Mouse (Mus musculus): ENCODE data around the gene Sec14l2. TPM values are rescaled to one million over a fixed set of nuclear protein-coding genes. Genes with fewer than 3 reads are reported as not detected.
"Not testable (repeated sequence)": the region's sequence is repeated elsewhere in the genome, so short reads cannot be mapped to it uniquely, and the experiment has no call there.

The Sec14l2 gene
- total and polyA plus RNA-seq, 2 experiments from 2014 or later, result 3.4 to 4.4 TPM

DNA sequence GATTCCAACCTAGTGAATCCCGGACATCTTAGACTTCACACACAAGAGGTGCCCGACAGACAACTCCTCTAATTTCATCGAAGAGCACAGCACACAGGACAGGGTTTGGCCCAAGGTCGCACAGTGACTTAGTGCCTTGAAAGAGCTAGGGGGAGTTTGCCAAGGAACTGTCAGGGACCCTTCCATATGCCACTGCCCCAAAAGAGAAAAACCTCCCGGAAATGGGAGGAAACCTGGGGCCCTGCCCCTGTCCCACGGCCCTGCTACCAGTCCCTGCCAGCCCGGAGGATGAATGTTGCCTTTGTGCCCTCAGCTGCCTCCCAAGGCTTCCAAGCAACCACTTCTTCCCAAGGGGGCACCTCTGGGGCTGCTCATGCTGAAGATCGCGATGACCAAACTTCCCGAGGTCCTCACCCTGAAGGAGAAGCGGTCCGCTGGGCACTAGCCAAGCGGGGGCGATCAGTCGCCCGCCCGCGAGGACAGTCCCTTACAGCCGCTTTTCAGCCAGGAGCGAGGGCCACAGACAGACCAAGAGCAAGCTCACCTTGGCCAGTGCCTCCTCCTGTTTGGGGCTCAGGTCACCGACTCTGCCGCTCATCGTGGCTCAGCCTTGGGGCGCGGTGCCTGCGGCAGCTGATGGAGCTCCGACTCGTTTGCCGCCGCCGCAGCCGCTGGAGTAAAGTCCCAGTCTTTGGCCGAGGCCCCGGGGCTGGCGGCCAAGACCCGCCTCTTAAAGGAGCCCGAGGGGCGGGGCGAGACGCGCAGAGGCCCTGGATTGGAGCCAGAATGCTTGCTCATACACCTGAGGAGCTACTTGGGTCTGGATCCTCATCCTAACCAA is 4.9 kb downstream of the Sec14l2 start:
- no peaks in the 10 kb centered on the region; the same call in 1 of the 2 replicates for H3K36me3 ChIP-seq (ENCODE audit: insufficient read depth)
- H3K27me3 ChIP-seq (ENCODE audit: insufficient read depth, low read length), result no peaks in the 10 kb centered on the region; the same call in 1 of the 2 replicates
- ATAC-seq, result peak; percentile 78
- peak overlapping the region; percentile 73 for H3K9ac ChIP-seq
- H3K27ac ChIP-seq (ENCODE audit: low read depth, low read length), result no peak overlapping the region
- WGBS, result 3% methylated on average over 41 of the region's 41 CpGs
- peak; percentile 77 for DNase-seq
- H3K4me2 ChIP-seq (ENCODE audit: low read depth), result peak overlapping the region; percentile 97
- H3K4me3 ChIP-seq (ENCODE audit: low read depth, low read length), result peak overlapping the region; percentile 54
- H3K4me1 ChIP-seq (ENCODE audit: insufficient read depth), result peaks cover 17% of the 10 kb centered on the region
- no peaks in the 10 kb centered on the region for H3K9me3 ChIP-seq (ENCODE audit: low read length)
- TF ChIP-seq CTCF (IDR thresholded peaks at IDR 0.05; ENCODE audit: low read depth), result no peak

DNA sequence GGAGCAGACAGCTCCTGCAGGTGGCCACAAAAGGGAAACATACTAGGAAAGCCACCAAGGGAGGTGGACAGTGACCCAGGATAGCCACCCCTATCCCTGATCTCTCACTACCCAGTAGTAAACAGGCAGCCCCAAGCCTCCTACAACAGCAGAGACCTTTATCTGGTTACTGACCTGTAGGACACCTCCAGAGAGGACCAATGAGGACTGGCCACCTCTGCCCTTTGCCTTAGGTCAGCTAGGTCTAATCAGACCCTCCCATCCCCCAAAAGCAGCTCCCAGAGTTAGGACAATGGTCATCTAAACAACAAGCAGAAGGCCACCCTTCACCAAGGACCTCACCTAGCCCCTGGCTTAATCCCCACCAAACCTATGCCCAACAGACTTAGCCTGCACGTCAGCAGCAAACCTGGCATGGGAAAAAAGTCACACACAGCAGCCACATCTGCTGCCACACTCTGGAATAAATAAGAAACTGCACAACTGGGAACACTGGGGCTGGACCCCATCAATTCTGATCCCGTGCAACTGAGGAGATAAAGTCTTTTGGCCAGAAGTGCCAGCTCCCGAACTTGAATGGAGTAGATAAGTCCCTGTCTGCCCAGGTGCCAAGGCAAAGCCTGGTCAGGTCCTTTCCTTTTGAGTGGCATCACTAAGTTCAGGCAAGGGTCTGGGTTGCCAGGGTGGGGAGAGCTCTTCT is 5.7 kb downstream of the Sec14l2 start:
- H3K36me3 ChIP-seq (ENCODE audit: insufficient read depth), result no peaks in the 10 kb centered on the region; the same call in 1 of the 2 replicates
- no peaks in the 10 kb centered on the region; the same call in 1 of the 2 replicates for H3K27me3 ChIP-seq (ENCODE audit: insufficient read depth, low read length)
- H3K4me2 ChIP-seq (ENCODE audit: low read depth), result peak overlapping the region; percentile 97
- 28% methylated on average over 3 of the region's 3 CpGs for WGBS
- no peaks in the 10 kb centered on the region for H3K9me3 ChIP-seq (ENCODE audit: low read length)
- H3K4me1 ChIP-seq (ENCODE audit: insufficient read depth), result peaks cover 17% of the 10 kb centered on the region
- TF ChIP-seq CTCF (IDR thresholded peaks at IDR 0.05; ENCODE audit: low read depth), result no peak; the same call in 1 of the 2 replicates
- ATAC-seq (peak; percentile 37; the same call in 1 of the 2 replicates), DNase-seq (peak; percentile 18)
- no peak overlapping the region for H3K27ac ChIP-seq (ENCODE audit: low read depth, low read length)
- H3K9ac ChIP-seq, result peak overlapping the region; percentile 73
- peak overlapping the region; percentile 54 for H3K4me3 ChIP-seq (ENCODE audit: low read depth, low read length)

DNA sequence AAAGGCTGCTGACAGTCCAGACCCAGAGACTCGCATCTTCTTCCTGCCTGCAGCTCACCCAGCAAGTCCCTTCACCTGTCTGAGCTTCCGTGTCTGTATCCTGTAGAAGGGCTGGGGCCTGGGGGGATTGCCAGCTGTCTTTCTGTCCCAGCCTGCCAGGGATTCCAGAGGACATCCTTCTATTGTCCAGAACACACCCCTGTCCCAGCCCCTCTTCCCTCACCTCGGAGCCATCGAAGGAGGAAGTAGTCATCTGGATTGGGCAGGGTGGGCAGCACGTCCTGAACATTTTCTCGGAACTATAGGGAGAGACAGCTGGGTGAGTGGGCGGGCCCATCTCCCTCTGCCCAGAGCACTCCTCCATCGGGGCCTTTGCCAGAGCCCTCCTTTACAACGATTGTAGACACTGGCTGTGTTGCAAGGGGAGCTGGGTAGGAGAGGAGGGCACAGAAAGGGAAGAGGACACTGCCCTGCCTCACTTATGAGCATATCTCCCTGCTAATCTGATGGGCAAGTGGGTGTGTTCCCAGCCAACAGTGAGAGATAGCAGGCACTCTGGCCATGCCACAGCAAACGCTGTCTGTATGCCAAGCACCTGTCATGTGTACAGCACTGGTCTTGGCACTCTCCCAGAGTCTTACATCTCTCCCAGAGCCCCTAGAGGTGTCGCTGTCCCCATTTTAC is 6.6 kb downstream of the Sec14l2 start:
- Histone ChIP-seq H3K4me3 (ENCODE audit: low read depth, low read length) (no peak overlapping the region), H3K9me3 (ENCODE audit: low read length) (no peaks in the 10 kb centered on the region), H3K4me1 (ENCODE audit: insufficient read depth) (peaks cover 17% of the 10 kb centered on the region), H3K27me3 (ENCODE audit: insufficient read depth, low read length) (no peaks in the 10 kb centered on the region; the same call in 1 of the 2 replicates), H3K9ac (no peak overlapping the region), H3K27ac (ENCODE audit: low read depth, low read length) (no peak overlapping the region), H3K36me3 (ENCODE audit: insufficient read depth) (no peaks in the 10 kb centered on the region; the same call in 1 of the 2 replicates), H3K4me2 (ENCODE audit: low read depth) (no peak overlapping the region)
- ATAC-seq, result no peak
- peak; percentile 11 for DNase-seq
- 51% methylated on average over 11 of the region's 11 CpGs for WGBS
- TF ChIP-seq CTCF (IDR thresholded peaks at IDR 0.05; ENCODE audit: low read depth), result no peak

DNA sequence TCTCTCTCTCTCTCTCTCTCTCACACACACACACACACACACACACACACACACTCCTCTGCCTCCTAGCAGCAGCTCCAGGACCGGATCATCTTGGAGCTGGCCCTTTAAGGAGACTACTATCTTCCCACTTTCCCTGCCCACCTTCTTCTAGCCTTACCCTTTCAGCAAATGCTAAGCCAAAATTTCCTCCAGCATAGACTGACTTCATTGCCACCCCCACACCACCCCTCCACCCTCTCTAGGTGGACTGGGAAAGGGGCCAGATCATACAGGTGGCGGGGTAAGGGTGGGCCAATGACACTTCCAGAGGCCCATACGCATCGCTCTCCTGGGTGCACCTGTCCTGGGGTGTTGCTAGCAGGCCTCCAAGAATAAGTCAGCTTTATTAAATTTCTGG is 7.8 kb downstream of the Sec14l2 start:
- ATAC-seq (no peak), DNase-seq (no peak)
- Histone ChIP-seq H3K36me3 (ENCODE audit: insufficient read depth) (peaks cover 4% of the 10 kb centered on the region; the same call in 1 of the 2 replicates), H3K27me3 (ENCODE audit: insufficient read depth, low read length) (no peaks in the 10 kb centered on the region; the same call in 1 of the 2 replicates), H3K4me3 (ENCODE audit: low read depth, low read length) (no peak overlapping the region), H3K4me2 (ENCODE audit: low read depth) (no peak overlapping the region), H3K9ac (no peak overlapping the region), H3K9me3 (ENCODE audit: low read length) (no peaks in the 10 kb centered on the region), H3K4me1 (ENCODE audit: insufficient read depth) (peaks cover 17% of the 10 kb centered on the region), H3K27ac (ENCODE audit: low read depth, low read length) (no peak overlapping the region)
- WGBS, result 91% methylated on average over 4 of the region's 4 CpGs
- no peak for TF ChIP-seq CTCF (IDR thresholded peaks at IDR 0.05; ENCODE audit: low read depth)

DNA sequence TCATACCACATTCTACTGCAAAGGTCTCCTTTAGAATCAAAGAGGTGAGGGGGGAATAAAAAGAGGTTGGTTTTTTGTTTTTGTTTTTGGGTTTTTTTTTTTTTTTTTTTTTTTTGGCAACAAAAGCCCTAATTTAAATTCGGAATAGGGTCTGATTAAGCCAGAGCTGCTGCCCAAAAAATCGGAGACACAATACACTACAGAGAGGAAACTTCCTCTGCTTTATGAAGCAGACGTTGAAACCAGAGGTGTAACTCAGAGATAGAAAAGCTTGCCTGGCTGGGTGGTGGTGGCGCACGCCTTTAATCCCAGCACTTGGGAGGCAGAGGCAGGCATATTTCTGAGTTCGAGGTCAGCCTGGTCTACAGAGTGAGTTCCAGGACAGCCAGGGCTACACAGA is 8.7 kb downstream of the Sec14l2 start:
- H3K9me3 ChIP-seq (ENCODE audit: low read length); H3K4me2 ChIP-seq (ENCODE audit: low read depth); H3K9ac ChIP-seq; DNase-seq; H3K27ac ChIP-seq (ENCODE audit: low read depth, low read length); ATAC-seq; H3K36me3 ChIP-seq (ENCODE audit: insufficient read depth); H3K27me3 ChIP-seq (ENCODE audit: insufficient read depth, low read length); H3K4me3 ChIP-seq (ENCODE audit: low read depth, low read length): not testable (repeated sequence)
- 48% methylated on average over 6 of the region's 6 CpGs for WGBS
- H3K4me1 ChIP-seq (ENCODE audit: insufficient read depth), result peaks cover 17% of the 10 kb centered on the region

DNA sequence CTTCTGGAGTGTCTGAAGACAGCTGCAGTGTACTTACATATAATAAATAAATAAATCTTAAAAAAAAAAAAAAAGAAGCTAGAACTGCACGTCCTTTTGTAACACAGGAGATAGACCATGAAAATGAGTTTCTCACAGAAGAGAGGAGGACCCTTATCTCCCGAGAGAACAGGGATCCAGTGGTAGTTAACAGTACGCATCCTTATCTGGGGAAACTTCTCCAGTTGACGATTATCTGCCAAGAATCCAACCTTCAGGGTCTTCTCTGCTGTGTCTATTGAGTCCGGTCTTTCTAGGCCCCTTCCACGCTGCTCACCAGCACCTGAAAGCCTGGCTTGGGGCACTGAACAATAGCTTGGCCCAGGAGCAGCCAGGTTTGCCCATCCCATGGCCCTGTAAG is 9.2 kb downstream of the Sec14l2 start:
- no peak for ATAC-seq

More for the DNA sequence above, 9.2 kb downstream of the Sec14l2 start:
- Histone ChIP-seq H3K4me2 (ENCODE audit: low read depth) (no peak overlapping the region), H3K36me3 (ENCODE audit: insufficient read depth) (peaks cover 4% of the 10 kb centered on the region; the same call in 1 of the 2 replicates), H3K4me1 (ENCODE audit: insufficient read depth) (peaks cover 17% of the 10 kb centered on the region), H3K9me3 (ENCODE audit: low read length) (no peaks in the 10 kb centered on the region), H3K27me3 (ENCODE audit: insufficient read depth, low read length) (no peaks in the 10 kb centered on the region), H3K9ac (no peak overlapping the region), H3K27ac (ENCODE audit: low read depth, low read length) (no peak overlapping the region), H3K4me3 (ENCODE audit: low read depth, low read length) (no peak overlapping the region)
- DNase-seq, result no peak
- 86% methylated on average over 6 of the region's 6 CpGs for WGBS
- no peak for TF ChIP-seq CTCF (IDR thresholded peaks at IDR 0.05; ENCODE audit: low read depth)
